Mouse (Mus musculus) heart, adult 2 months (tissue): ENCODE data around the gene Slc3a1.

ENCODE experiments used
- CTCF ChIP-seq: fragments of 200-600 bp; IDR thresholded peaks from 2 replicates; pipeline ENCODE4 v1.8.1; 2022; ENCODE audit warnings: antibody characterized with exemption, mild to moderate bottlenecking, moderate library complexity
- EP300 ChIP-seq: fragments of 200-500 bp; IDR thresholded peaks from 2 replicates; pipeline ENCODE4 v1.6.1; 2011; ENCODE audit warnings: low read depth, low read length, control low read depth; ENCODE audit not compliant: insufficient read depth
- POLR2A ChIP-seq: fragments of 200-500 bp; IDR thresholded peaks from 2 replicates; pipeline ENCODE4 v1.6.1; 2011; ENCODE audit warnings: mild to moderate bottlenecking, low read depth, low read length, control low read depth; ENCODE audit not compliant: insufficient read depth

DNA sequence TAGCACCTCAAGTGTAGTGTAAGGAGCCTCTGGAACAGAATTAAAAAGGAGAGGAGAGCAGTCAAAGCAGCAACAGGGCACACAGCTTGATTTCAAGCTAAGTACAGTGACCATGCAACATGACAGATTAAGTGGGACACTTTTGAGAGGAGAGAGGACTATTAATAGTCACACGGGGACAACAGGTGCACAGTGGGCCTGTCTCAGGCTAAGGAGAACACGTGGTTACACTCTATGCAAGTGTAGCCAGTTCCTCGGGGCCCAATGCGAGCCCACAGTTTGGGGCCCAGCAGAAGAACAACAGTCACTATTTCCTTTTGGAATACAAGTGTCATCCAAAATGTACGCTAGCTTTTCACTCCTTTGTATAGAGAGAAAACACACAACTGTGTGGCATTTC lies 59.4 kb downstream of the Slc3a1 start:
- peak; percentile 28; the same call in 1 of the 2 replicates for TF ChIP-seq POLR2A
- TF ChIP-seq CTCF: no peak
- 0 out of 2 replicates have a peak, but pooled peaks have one; percentile 34 for TF ChIP-seq EP300
